Mouse (Mus musculus): ENCODE measurements around the gene Lpo.

GRCm38 (mm10) chr11:87759609-87760005 is 68.5 kb downstream of the Lpo start:
- TF ChIP-seq CTCF (IDR thresholded peaks at IDR 0.05; ENCODE audit: low read depth) (0 out of 2 replicates have a peak, but pooled peaks have one; percentile 6), EP300 (IDR thresholded peaks at IDR 0.05; ENCODE audit: low read depth) (no peak)
